Mouse (Mus musculus) embryonic facial prominence, embryonic 14.5 days (tissue): ENCODE results near the gene Dock1. TPM values are rescaled to one million over a fixed set of nuclear protein-coding genes. Genes with fewer than 3 reads are reported as not detected.

ENCODE experiments used
- ATAC-seq: fragments of 200-750 bp; cut with Nextera tagmentation; 2 replicates; pipeline ENCODE4 v1.8.0; 2017; ENCODE audit warnings: low read depth, moderate number of reproducible peaks, moderate TSS enrichment
- DNase-seq: peaks from one replicate; pipeline ENCODE4 v3.0.0-alpha.2; 2015; ENCODE audit warnings: low spot score
- H3K27ac ChIP-seq: fragments of 300-500 bp; sonication (generic); replicated peaks from 2 replicates; pipeline ENCODE4 v1.5.1; 2014; ENCODE audit warnings: low read depth, mild to moderate bottlenecking, low read length, moderate library complexity
- H3K27me3 ChIP-seq: fragments of 300-500 bp; sonication (generic); replicated peaks from 2 replicates; pipeline ENCODE4 v1.6.1; 2014; ENCODE audit warnings: low read length; ENCODE audit not compliant: control insufficient read depth, insufficient read depth
- H3K36me3 ChIP-seq: fragments of 300-500 bp; sonication (generic); 2 replicates; pipeline ENCODE4 v1.6.1; 2014; ENCODE audit warnings: low read length, mixed read lengths; ENCODE audit not compliant: control insufficient read depth, insufficient read depth
- H3K4me1 ChIP-seq: fragments of 300-500 bp; sonication (generic); 2 replicates; pipeline ENCODE4 v1.6.1; 2014; ENCODE audit warnings: antibody characterized with exemption, low read length; ENCODE audit not compliant: control insufficient read depth, insufficient read depth
- H3K4me2 ChIP-seq: fragments of 300-500 bp; sonication (generic); 2 replicates; pipeline ENCODE4 v1.6.1; 2014; ENCODE audit warnings: low read depth, mild to moderate bottlenecking, low read length, moderate library complexity, mixed read lengths
- H3K4me3 ChIP-seq: fragments of 300-500 bp; sonication (generic); 2 replicates; pipeline ENCODE4 v1.5.1; 2014; ENCODE audit warnings: low read depth, mild to moderate bottlenecking, low read length
- H3K9ac ChIP-seq: fragments of 300-500 bp; sonication (generic); 2 replicates; pipeline ENCODE4 v1.6.1; 2014; ENCODE audit warnings: low read depth, mild to moderate bottlenecking, low read length, moderate library complexity, mixed read lengths
- H3K9me3 ChIP-seq: fragments of 300-500 bp; sonication (generic); 2 replicates; pipeline ENCODE4 v1.6.1; 2016; ENCODE audit warnings: low read length; ENCODE audit not compliant: control insufficient read depth
- WGBS: fragments of 180-500 bp; shearing (Covaris S2); extraction: QIAGEN DNeasy Blood & Tissue Kit; methylation state at CpG from one replicate; pipeline ENCODE4 v1.1.7; 2014; 5-methylcytosine and 5-hydroxymethylcytosine counted together
- polyA plus RNA-seq: library from polyadenylated mRNA; unstranded; fragments of >200 nt; fragmentation: Nextera tagmentation; extraction: Ambion mirVana; gene quantifications from 2 replicates; pipeline ENCODE4 v1.2.1, GENCODE M21; 2014

The Dock1 gene
- polyA plus RNA-seq, 1 experiment from 2014 or later: 35.6 TPM

- peaks cover 10% of the 10 kb centered on the region for H3K36me3 ChIP-seq
- H3K4me1 ChIP-seq: no peaks in the 10 kb centered on the region
- H3K27me3 ChIP-seq: no peaks in the 10 kb centered on the region
- no peak overlapping the region for H3K27ac ChIP-seq
- no peak overlapping the region for H3K4me2 ChIP-seq
- H3K4me3 ChIP-seq: no peak overlapping the region
- H3K9me3 ChIP-seq: peaks cover 5% of the 10 kb centered on the region
- 66% methylated on average over 4 of the region's 4 CpGs for WGBS
- ATAC-seq (no peak), DNase-seq (no peak)
- H3K9ac ChIP-seq: no peak overlapping the region
These were observed 388.6 kb downstream of the Dock1 start for GRCm38 (mm10) chr7:135059071-135059470.

GRCm38 (mm10) chr7:135059562-135059961, 389.1 kb downstream of the Dock1 start:
- Histone ChIP-seq H3K4me3 (no peak overlapping the region), H3K4me2 (no peak overlapping the region), H3K27ac (no peak overlapping the region), H3K9me3 (peaks cover 5% of the 10 kb centered on the region), H3K9ac (no peak overlapping the region), H3K36me3 (peaks cover 10% of the 10 kb centered on the region), H3K4me1 (no peaks in the 10 kb centered on the region), H3K27me3 (no peaks in the 10 kb centered on the region)
- DNase-seq: no peak
- ATAC-seq: no peak
- WGBS: 82% methylated on average over 3 of the region's 3 CpGs

- Histone ChIP-seq H3K27me3 (no peaks in the 10 kb centered on the region), H3K4me3 (no peak overlapping the region), H3K4me2 (no peak overlapping the region), H3K9me3 (peaks cover 5% of the 10 kb centered on the region), H3K4me1 (no peaks in the 10 kb centered on the region), H3K36me3 (peaks cover 10% of the 10 kb centered on the region), H3K27ac (no peak overlapping the region), H3K9ac (no peak overlapping the region)
- WGBS: 87% methylated on average over 5 of the region's 5 CpGs
- no peak for DNase-seq
- ATAC-seq: no peak
These were observed 393.4 kb downstream of the Dock1 start for GRCm38 (mm10) chr7:135063886-135064285.

- Histone ChIP-seq H3K4me2 (no peak overlapping the region), H3K27ac (no peak overlapping the region), H3K9me3 (no peaks in the 10 kb centered on the region), H3K27me3 (no peaks in the 10 kb centered on the region), H3K4me1 (no peaks in the 10 kb centered on the region), H3K4me3 (no peak overlapping the region), H3K36me3 (peaks cover 5% of the 10 kb centered on the region; the same call in 1 of the 2 replicates), H3K9ac (no peak overlapping the region)
- ATAC-seq (no peak), DNase-seq (no peak)
- 59% methylated on average over 5 of the region's 5 CpGs for WGBS
These were observed 394.8 kb downstream of the Dock1 start for GRCm38 (mm10) chr7:135065301-135065700.

GRCm38 (mm10) chr7:135068887-135069286, 398.4 kb downstream of the Dock1 start:
- H3K27ac ChIP-seq: no peak overlapping the region
- H3K4me2 ChIP-seq: no peak overlapping the region
- DNase-seq (no peak), ATAC-seq (no peak)
- H3K9ac ChIP-seq: no peak overlapping the region
- H3K4me1 ChIP-seq: no peaks in the 10 kb centered on the region
- no peaks in the 10 kb centered on the region for H3K9me3 ChIP-seq
- H3K27me3 ChIP-seq: no peaks in the 10 kb centered on the region
- 88% methylated on average over 3 of the region's 3 CpGs for WGBS
- H3K4me3 ChIP-seq: no peak overlapping the region
- no peaks in the 10 kb centered on the region for H3K36me3 ChIP-seq

- H3K27ac ChIP-seq: no peak overlapping the region
- WGBS: 89% methylated on average over 6 of the region's 6 CpGs
These were observed 406.4 kb downstream of the Dock1 start for GRCm38 (mm10) chr7:135076904-135077303.

GRCm38 (mm10) chr7:135077340-135077739, 406.9 kb downstream of the Dock1 start:
- WGBS: 75% methylated on average over 6 of the region's 6 CpGs
- Histone ChIP-seq H3K36me3 (peaks cover 4% of the 10 kb centered on the region; the same call in 1 of the 2 replicates), H3K4me1 (no peaks in the 10 kb centered on the region), H3K9me3 (no peaks in the 10 kb centered on the region), H3K9ac (no peak overlapping the region), H3K4me3 (no peak overlapping the region), H3K4me2 (no peak overlapping the region), H3K27me3 (no peaks in the 10 kb centered on the region), H3K27ac (no peak overlapping the region)
- no peak for DNase-seq
- ATAC-seq: no peak

More at GRCm38 (mm10) chr7:135076904-135077303, 406.4 kb downstream of the Dock1 start:
- no peaks in the 10 kb centered on the region for H3K9me3 ChIP-seq
- no peak overlapping the region for H3K9ac ChIP-seq
- no peaks in the 10 kb centered on the region for H3K27me3 ChIP-seq
- no peak overlapping the region for H3K4me3 ChIP-seq
- H3K4me2 ChIP-seq: no peak overlapping the region
- DNase-seq (no peak), ATAC-seq (no peak)
- H3K36me3 ChIP-seq: 0 out of 2 replicates have a peak, but pooled peaks cover 4% of the 10 kb centered on the region
- H3K4me1 ChIP-seq: no peaks in the 10 kb centered on the region

GRCm38 (mm10) chr7:135077806-135078205, 407.4 kb downstream of the Dock1 start:
- Histone ChIP-seq H3K9me3 (no peaks in the 10 kb centered on the region), H3K4me1 (no peaks in the 10 kb centered on the region), H3K9ac (no peak overlapping the region), H3K27me3 (no peaks in the 10 kb centered on the region), H3K4me2 (no peak overlapping the region), H3K36me3 (peaks cover 4% of the 10 kb centered on the region; the same call in 1 of the 2 replicates), H3K4me3 (no peak overlapping the region), H3K27ac (no peak overlapping the region)
- ATAC-seq (no peak), DNase-seq (no peak)
- 74% methylated on average over 10 of the region's 10 CpGs for WGBS

GRCm38 (mm10) chr7:135083421-135083820, 413.0 kb downstream of the Dock1 start:
- ATAC-seq: no peak
- Histone ChIP-seq H3K4me1 (no peaks in the 10 kb centered on the region), H3K9ac (no peak overlapping the region), H3K9me3 (no peaks in the 10 kb centered on the region), H3K36me3 (peaks cover 14% of the 10 kb centered on the region; the same call in 1 of the 2 replicates), H3K27ac (no peak overlapping the region), H3K4me2 (no peak overlapping the region), H3K27me3 (no peaks in the 10 kb centered on the region), H3K4me3 (no peak overlapping the region)
- 95% methylated on average over 8 of the region's 8 CpGs for WGBS
- DNase-seq: no peak
